Mouse (Mus musculus) left cerebral cortex, postnatal 4 days (tissue): ENCODE data around the gene Rgs14. TPM values are rescaled to one million over a fixed set of nuclear protein-coding genes. Genes with fewer than 3 reads are reported as not detected.

Source experiments
- DNase-seq: peaks from one replicate; pipeline ENCODE4 v3.0.0-alpha.2; 2022
- intact Hi-C: fragments of 180-260 bp; cut with DNase I; formaldehyde crosslinking; loops from one replicate; pipeline ENCODE4 v1.15.1; 2025
- total RNA-seq, 2 experiments: library from RNA; stranded (reverse); gene quantifications; 2 replicates each; pipeline ENCODE4 v1.2.3; 2021

Rgs14 gene
- total RNA-seq = 1 to 10 TPM; 4.3 to 6.3 TPM

- intact Hi-C loops = no loop called here
- no peak for DNase-seq
Observed at GRCm38 (mm10) chr13:55369531-55370114, at the start of gene Rgs14. Gene Rgs14 (plus strand): TSS chr13:55369732.

- intact Hi-C loops = no loop called here
- no peak for DNase-seq
Observed at GRCm38 (mm10) chr13:55319931-55320533, 49.5 kb upstream of the Rgs14 start, which contains the start of gene Prelid1. Gene Prelid1 (plus strand): TSS chr13:55320500.

- DNase-seq = peak; percentile 91
- intact Hi-C loops = no loop called here
Observed at GRCm38 (mm10) chr13:55321434-55322129, 48.0 kb upstream of the Rgs14 start, which contains the start of gene Rab24. Gene Rab24 (minus strand): TSS chr13:55321946.

- intact Hi-C loops = no loop called here
- DNase-seq = no peak
Observed at GRCm38 (mm10) chr13:55322130-55322825, 47.3 kb upstream of the Rgs14 start.

- no peak for DNase-seq
Observed at GRCm38 (mm10) chr13:55325596-55325995, 43.9 kb upstream of the Rgs14 start.

GRCm38 (mm10) chr13:55327169-55327568 is 42.4 kb upstream of the Rgs14 start:
- intact Hi-C loops = no loop called here
- no peak for DNase-seq

More at GRCm38 (mm10) chr13:55325596-55325995, 43.9 kb upstream of the Rgs14 start:
- intact Hi-C loops = no loop called here

GRCm38 (mm10) chr13:55327633-55328032 is 41.9 kb upstream of the Rgs14 start:
- DNase-seq = peak; percentile 90
- intact Hi-C loops = no loop called here

GRCm38 (mm10) chr13:55328171-55328570 is 41.4 kb upstream of the Rgs14 start:
- intact Hi-C loops = no loop called here

GRCm38 (mm10) chr13:55328641-55329040 is 40.9 kb upstream of the Rgs14 start:
- intact Hi-C loops = no loop called here
- no peak for DNase-seq

More at GRCm38 (mm10) chr13:55328171-55328570, 41.4 kb upstream of the Rgs14 start:
- DNase-seq = no peak

- intact Hi-C loops = no loop called here
- peak; percentile 87 for DNase-seq
Observed at GRCm38 (mm10) chr13:55329109-55329682, 40.3 kb upstream of the Rgs14 start.

- DNase-seq = peak; percentile 93
- intact Hi-C loops = no loop called here
Observed at GRCm38 (mm10) chr13:55329683-55330566, 39.6 kb upstream of the Rgs14 start, which contains the start of gene Mxd3. Gene Mxd3 (minus strand): TSS chr13:55329823.

- DNase-seq = no peak
- intact Hi-C loops = no loop called here
Observed at GRCm38 (mm10) chr13:55330567-55331400, 38.7 kb upstream of the Rgs14 start.

GRCm38 (mm10) chr13:55332331-55332730 is 37.2 kb upstream of the Rgs14 start:
- intact Hi-C loops = no loop called here
- no peak for DNase-seq

GRCm38 (mm10) chr13:55335701-55336100 is 33.8 kb upstream of the Rgs14 start:
- intact Hi-C loops = no loop called here
- DNase-seq = no peak

- no peak for DNase-seq
- intact Hi-C loops = no loop called here
Observed at GRCm38 (mm10) chr13:55337341-55337975, 32.1 kb upstream of the Rgs14 start.

- peak; percentile 55 for DNase-seq
- intact Hi-C loops = no loop called here
Observed at GRCm38 (mm10) chr13:55338131-55339054, 31.1 kb upstream of the Rgs14 start.

- DNase-seq = no peak
- intact Hi-C loops = no loop called here
Observed at GRCm38 (mm10) chr13:55339259-55339658, 30.3 kb upstream of the Rgs14 start.
